Mouse (Mus musculus): Measurements from ENCODE around the gene Hnrnpul1.
"Not testable (repeated sequence)": the region's sequence is repeated elsewhere in the genome, so short reads cannot be mapped to it uniquely, and the experiment has no call there.

Gene Hnrnpul1

DNA sequence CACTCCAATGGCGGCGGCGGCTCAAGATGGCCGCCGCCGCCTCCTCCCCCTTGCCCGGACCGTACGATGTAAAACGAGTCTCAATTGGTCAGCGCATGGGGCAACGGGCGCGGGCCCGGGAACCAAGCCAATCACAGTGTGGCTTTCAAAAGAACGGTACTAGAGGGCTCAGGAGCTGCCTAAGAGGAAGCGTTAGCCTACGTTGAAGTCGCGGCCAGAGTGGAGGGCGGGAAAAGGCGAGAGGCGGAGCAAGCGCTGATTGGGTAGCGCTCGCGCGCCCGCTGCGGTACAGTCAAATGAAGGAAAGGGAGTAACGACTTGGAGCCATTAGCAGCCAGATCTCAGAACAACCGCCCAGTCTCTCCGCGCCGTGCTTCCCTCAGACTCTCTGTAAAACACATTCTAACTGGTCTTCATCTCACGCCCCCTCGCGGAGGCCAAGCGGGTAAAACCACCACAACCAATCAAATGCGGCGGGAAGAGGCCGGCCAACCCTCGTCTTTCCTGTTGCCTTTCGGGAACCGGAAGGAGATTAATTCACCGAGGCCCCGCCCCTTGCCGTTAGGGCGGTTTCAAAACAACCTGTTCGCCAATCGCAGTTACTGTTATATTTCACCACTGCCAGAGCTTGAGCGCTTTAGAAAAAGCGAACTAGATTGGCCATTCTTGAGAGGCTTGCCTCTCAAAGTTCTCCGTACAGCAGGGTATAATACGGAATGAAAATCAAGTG, at the start of gene Hnrnpul1:
TSS of gene Hnrnpul1 (minus strand) at position 20 of the 730 bp plus-strand sequence.
- peak; percentile 99 for DNase-seq (ENCODE audit: extremely low spot score, low spot score)

DNA sequence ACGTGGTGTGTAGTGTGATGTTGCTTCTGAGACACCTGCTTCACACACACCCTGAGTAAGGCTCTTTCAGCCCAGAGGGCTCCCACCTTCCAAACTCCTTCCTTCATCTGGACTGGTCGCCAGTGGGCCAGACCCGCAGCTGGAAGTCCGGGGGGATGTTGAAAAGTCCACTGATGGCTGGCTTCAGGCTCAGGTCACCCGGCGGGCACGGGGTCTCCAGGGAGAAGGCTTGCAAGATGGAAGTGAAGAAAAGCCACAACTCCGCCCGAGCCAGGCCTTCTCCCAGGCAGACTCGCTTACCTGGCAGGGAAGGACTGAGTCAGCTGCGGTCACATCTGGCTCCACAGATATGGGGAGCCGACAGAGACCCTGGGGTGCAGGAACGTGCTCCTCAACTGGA, 48.9 kb upstream of the Hnrnpul1 start:
- no peak for DNase-seq (ENCODE audit: extremely low spot score, low spot score)

DNA sequence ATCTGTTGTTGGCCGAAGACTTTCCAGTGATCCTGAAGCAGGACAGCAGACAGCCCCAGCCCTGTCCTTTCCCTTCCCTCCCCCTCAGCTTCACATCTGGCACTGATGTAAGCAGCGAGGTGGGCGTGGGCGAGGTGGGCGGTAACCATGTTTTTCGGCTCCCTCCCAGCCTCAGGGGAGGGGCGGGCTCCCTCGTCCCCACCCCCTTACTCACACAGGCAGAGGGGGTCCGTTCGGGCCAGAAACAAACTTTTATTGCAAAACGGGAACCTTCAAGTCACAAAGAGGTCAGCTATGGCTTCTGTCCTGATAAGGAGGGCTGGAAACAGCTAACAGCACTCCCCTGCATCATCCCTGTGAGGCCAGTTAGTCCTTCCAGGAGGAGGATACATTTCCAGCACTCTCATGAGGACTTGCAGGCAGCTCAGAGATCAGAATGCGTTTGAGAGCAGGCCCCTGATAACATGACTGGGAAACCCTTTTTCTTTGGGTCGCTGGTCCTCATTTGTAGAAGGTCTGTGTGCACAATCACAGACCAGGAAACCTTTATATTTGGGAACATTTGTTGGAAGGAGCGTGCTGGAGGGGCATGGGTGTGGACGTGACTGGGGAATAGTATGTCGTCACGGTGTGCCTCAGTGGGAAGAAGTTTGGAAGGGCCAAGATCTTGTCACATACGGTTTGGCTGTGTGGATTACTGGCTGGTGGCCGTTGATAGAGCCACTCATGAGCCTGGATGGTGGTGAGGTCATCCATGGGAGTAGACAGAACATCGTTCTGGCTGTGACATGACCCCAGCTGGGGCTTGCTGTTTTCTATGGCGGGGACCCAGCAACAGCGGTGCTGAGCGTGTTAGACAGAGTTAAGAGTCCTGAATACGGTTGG, 47.9 kb upstream of the Hnrnpul1 start:
- peak; percentile 66 for DNase-seq (ENCODE audit: extremely low spot score, low spot score)

DNA sequence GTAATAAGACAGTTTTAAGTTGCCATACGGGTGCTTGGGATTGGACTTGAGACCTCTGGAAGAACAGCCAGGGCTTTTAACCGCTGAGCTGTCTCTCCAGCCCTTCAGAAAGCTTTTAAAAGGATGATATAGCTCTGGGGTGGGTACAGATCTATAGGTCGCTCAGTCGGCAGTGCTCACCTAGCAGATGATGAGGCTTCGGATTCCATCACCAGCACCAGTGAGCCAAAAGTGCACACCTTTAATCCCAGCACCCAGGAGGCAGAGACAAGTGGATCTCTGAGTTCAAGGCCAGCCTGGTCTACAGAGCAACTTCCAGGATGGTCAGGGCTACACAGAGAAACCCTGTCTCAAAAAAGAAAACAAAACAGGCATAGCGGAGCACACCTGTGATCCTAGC, 46.5 kb upstream of the Hnrnpul1 start:
- no peak for DNase-seq (ENCODE audit: extremely low spot score, low spot score)

DNA sequence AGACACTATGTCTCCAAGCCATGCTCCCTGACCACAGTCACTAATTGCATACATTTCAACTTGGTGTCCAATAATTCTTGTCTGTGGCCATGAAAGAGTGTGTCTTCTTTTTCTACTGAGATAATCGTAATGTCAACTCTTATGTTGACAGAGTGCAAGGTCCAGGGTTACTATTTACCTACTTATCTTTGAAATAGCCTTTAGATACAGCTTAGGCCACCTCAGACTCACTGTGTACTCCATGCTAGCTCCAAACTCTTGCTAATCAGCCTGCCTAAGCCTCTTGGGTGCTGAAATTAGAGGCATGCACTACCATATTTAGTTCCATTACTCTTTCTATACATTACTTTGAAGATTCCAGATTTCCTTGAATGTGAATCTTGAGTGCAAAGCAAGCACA, 44.8 kb upstream of the Hnrnpul1 start:
- no peak for DNase-seq (ENCODE audit: extremely low spot score, low spot score)

DNA sequence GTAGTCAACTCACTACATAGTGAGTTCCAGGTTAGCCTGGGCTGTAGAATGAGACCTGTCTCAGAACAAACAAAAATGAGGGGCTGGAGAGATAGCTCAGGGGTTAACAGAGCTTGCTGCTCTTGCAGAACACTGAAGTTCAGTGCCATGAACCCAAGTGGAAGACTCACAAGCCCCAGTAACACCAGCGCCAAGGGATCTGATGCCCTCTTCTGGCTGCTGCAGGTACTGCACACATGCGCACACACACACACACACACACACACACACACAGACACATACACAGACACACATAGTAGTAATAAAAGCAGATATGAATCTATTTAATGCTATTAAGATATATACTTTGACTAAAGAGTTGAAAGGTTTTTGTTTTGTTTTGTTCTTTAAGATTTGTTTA, 44.0 kb upstream of the Hnrnpul1 start:
- no peak for DNase-seq (ENCODE audit: extremely low spot score, low spot score)

DNA sequence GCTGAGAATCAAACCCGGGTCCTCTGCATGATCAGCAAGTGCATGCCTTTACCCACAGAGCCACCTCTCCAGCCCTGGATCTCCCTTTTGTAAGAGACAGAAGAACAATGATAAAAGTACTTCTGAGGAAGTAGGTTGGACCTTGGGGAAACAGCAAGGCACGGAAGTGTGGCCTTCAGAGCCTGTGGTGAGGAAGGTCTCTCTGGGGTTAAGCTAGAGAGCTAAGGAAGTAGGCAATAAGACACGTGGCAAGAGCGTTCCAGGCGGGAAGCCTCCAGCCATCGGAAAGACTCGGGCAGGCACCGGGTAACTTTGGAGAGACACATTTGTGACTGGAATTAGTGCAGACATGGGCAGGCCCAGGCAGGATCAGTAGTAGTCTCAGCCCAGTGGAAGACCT, 40.2 kb upstream of the Hnrnpul1 start:
- no peak for DNase-seq (ENCODE audit: extremely low spot score, low spot score)

DNA sequence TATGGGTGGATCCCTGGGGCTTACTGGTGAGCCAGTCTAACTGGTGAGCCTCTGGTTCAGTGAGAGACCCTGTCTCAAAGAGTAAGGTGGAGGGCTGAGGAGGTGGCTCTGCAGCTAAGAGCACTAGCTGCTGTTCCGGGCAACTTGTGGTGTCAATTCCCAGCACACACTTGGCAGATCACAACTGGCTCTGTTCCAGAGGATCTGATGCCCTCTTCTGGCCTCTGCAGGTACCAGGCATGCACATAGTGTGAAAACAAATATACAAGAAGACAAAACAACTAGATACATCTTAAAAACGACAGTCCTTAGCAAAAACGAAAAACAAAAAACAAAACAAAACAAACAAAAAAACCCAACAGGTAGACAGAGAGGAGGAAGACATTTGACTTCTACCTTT, 39.1 kb upstream of the Hnrnpul1 start:
- no peak for DNase-seq (ENCODE audit: extremely low spot score, low spot score)

DNA sequence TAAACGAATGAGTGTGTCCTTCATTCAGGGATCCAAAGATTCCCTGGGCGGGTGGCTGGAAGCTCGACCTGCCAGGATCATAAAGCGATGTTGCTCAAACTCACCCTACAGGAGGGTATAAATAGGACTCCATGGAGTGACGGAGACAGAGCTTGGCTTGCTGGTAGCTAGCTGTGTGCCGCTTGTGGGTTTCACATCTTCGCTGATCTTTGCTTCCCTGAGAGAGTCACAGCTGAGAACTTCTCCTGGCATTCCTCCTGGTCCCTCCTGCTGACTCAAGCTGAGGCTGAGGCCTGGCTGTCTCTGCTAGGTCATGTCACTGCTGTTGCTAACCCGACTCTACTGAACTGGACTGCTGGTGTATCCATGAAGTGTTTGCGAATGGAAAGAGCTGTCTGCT, 38.4 kb upstream of the Hnrnpul1 start:
- not testable (repeated sequence) for DNase-seq (ENCODE audit: extremely low spot score, low spot score)

DNA sequence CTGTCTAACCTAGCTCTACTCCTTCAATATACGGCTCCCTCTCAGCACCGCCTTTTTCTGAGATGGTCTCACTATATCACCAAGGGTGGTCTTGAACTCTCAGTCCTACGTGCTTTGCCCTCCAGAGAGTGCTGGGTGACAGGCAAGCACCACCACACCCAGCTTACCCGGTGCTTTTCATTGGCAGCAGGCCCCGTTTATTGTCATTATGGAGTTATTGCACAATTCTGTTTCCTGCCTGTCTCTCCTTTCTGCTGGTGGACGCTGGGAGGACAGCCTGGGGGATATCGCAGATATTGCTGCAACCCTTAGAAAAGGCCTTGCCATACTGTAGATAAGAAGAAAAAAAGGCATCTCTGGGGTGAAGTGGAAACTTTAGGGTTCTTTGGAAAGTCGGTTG, 36.1 kb upstream of the Hnrnpul1 start:
- no peak for DNase-seq (ENCODE audit: extremely low spot score, low spot score)

DNA sequence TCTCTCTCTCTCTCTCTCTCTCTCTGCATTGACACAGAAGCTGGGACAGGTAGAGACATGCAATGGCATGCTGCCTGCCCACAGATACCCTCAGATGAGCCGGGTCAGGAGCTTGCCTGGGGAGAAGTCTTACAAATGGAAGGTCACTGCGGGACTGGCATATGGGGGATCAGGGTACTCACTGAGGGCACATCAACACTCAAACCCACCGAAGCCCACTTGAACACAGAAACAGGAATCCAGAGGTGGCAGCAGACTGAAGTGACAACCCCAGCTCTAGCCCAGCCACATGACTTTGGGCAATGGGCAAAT, 34.5 kb upstream of the Hnrnpul1 start:
- peak; percentile 26 for DNase-seq (ENCODE audit: extremely low spot score, low spot score)

DNA sequence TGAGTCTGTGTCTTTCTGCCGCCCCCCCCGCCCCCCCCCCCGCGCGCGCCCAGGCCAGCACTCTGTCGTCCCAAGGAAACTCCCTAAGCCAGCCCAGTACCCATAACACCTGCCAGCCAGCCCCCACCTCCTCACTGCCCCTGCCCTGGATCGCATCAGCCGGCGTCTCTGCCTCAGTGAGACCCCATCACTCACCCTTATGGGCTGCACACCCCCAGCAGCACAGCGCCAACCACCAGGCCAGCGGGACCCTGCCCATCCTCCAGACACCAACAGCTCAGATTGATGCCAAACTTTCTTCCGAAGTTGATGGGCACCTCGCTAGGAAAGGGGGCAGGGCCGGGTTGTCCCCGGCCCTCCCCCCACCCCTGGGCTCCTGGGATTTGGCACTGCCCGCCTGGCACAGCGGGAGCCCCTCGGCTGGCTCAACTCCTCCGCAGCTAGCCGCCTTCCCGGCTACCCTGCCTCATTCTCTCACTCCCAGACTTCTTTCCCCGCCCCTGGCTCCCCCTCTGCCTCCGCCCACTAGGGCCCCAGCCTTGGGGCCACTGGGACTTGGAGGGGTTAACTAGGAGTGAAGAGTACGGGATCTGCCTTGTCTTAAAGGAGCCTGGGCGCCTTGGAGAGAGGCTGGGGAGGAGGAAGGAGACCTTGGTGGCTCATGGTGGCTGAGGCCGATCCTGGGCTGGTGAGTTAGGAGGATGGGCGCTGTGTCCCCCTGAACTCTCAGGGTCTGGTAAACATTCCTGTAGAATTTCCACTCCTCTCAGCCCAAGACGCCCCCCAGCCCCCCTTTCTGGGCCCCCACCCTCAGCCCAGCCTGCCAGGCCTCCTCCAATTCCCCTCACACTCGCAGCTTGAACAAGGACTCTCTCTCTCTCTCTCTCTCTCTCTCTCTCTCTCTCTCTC, 33.9 kb upstream of the Hnrnpul1 start, which contains the start of gene Axl:
TSS of gene Axl (minus strand) at position 486 of the 909 bp plus-strand sequence.
- DNase-seq (ENCODE audit: extremely low spot score, low spot score): peak; percentile 78

DNA sequence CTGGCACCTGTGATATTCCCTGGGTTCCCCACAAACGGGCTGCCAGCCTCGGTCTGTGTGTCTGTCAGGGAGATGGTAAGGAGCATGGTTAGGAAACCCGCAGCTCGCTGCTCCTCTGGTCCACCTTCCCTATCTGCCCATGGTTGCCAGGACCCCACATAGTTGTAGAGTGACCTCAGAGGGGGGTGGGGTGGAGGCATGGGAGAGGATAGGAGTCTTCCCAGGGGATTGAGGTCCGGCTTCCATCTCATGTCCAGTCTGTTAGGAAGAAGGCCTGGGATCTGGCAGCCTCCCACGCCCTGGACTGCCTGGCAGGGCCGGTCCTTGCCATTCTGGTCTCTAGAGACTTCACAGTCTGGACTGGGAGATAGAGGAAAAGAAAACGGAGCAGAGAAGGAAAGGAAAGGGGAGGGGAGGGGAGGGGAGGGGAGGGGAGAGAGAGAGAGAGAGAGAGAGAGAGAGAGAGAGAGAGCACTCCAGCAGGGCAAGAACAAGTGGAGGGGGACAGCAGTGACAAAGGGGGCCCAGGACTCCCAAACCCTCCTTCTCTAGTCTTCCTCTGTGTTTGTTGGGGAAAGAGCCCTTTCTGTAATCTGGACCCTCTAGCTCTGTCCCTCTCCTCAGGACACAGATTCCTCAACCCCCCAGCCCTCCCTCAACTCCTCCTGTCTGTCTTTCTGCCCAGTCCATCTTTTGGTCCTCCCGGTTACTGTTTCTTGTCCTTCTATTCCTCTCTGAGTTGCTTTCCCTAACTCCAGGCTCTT, 33.1 kb upstream of the Hnrnpul1 start:
- DNase-seq (ENCODE audit: extremely low spot score, low spot score): peak; percentile 29

DNA sequence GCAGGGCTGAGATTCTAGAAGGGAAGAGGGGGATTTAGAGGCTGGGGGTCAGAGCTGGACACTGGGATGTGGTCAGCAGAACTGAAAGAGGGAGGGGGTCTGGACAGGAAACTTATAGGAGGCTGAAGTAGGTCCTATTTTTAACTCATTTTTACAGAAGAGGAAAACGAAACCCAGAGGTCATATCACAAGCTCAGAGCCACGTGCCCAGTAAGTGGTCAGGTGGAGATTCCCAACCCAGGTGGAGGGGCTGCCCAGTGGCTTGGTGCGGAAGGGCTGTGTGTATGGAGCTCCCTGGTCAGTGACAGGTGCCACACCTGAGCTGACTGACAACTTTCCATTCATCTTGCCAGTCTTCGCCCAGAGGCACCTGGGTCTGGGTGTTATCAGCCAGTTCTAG, 32.4 kb upstream of the Hnrnpul1 start:
- DNase-seq (ENCODE audit: extremely low spot score, low spot score): no peak

DNA sequence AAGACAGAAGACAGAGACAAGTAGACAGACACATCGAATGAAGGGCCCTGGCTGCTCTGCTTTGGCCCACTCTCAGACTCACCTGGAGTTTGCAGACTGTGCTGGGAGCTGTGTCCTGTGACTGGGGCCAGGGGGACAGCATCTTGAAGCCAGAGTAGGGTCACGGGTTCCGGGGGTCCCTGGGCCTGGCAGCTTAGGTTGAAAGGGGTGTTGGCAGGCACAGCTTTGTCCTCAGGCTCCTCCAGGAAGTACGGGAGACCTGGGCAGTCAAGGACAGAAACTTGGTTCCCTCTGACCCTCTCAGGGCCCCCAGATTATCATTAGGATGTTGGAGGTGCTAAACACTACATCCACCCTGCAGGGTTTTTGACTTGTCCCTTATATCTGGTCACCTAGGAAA, 31.2 kb upstream of the Hnrnpul1 start:
- no peak for DNase-seq (ENCODE audit: extremely low spot score, low spot score)

DNA sequence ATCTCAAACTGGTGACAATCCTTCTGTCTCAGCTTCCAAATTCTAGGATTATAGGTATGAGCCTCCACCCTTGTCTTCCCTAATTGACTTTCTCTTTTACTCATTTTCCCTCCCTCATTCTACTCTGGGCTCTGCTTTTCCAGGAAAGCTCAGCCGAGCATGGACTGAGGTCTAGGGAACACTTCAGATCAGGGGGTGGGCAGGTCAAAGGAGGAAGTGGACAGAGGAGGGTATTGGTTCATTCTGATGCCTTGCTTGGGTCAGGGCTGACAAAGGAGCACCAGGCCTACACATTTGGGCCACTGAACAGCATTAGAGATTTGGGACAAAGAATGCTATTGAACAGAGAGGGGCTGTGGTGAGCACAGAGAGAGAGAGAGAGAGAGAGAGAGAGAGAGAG, 30.3 kb upstream of the Hnrnpul1 start:
- no peak for DNase-seq (ENCODE audit: extremely low spot score, low spot score)

DNA sequence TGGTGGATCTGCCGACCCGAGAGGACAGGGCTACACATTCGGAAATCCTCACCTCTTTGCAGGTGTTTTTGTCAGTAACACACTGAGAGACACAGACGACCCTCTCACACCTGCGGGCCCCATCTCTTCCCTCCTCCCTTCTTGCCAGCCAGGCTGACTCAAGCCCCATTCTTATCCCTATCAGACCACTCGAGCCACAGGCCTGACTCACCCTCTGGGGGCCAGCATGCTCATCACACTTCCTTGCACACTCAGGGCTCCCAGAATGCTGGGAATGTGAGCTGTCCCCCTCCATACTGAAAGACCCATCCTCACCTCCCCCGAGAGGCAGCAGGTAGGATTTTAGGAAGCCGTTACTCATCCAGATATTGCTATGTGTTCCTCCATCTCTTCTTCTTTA, 29.2 kb upstream of the Hnrnpul1 start:
- no peak for DNase-seq (ENCODE audit: extremely low spot score, low spot score)

DNA sequence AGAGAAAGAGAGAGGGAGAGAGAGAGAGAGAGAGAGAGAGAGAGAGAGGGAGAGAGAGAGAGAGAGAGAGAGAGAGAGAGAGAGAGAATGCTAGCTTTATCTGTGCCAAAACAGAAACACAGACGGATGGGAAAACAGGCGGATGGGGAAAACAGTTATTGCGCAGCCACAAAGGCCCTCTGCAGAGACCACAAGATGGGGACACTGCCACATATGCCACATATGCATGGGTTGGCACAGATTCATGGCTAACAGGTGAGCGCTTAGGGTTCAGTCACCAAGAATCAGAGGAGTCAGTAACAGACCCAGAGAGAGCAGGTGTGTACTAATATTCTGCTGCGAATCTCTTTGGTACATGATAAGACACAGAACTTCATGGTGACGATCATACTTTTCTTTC, 28.2 kb upstream of the Hnrnpul1 start:
- DNase-seq (ENCODE audit: extremely low spot score, low spot score): no peak

DNA sequence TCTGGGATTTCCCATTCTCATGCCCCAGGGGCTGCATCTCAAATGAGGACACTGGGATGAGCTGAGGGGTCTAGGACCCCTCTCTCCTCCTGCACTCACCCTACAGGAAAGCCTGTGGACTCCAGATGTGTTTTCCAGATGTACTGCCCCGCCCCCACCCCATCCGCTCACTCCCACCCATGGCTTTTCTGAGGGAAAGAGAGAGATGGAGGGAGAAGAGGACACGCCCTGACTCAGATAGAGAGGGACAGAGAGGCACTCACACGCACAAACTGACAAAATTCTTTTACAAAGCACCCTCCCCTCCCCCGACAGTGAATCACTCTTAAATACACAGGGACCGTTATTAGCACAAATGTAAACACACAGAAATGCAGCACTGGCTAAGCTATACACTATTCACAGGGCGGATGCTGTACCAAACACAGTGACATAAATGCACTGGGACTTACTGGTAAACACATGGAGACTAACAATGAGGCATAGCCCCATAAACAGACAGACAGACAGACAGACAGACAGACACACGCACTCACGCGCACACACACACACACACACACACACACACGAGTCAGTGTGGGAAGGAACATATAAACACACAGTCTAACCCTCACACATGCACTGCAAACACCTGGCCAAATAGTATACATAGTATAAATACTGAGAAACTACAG, 27.5 kb upstream of the Hnrnpul1 start:
- peak; percentile 51 for DNase-seq (ENCODE audit: extremely low spot score, low spot score)

DNA sequence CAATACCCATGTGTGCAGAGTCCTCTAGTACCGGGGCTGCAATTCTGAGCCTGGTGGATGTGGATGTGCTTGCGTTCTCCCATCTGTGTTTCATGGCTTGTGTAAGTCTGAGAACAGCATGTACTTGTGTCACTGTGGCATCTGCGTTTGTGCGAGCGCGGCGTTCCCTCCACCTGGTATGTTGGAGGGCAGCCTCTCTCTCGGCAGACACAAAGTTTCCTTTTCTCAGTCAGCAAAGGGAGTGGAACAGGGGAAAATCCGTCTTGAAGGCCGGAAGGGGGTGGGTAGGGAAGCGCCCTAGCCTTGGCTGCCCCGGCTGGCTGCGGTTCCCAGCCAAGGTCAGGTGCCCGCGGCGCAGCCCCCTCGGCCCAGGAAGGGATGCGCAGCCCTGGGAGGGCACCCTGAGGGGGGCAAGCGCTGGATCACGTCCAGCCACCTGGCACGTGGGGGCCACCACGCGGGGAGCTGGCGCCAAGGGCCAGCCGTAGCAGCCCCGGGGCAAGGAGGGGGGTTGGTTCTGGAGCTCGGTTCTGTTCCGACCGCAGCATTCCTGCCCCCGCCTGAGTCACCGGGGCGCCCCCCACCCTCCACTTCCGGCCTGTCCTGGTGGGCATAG, 26.9 kb upstream of the Hnrnpul1 start:
- DNase-seq (ENCODE audit: extremely low spot score, low spot score): peak; percentile 51

Measured in neural tube, embryonic 10.5 days (tissue).